Mouse (Mus musculus) heart, postnatal 10 days (tissue): ENCODE results near the gene Elovl6. TPM values are rescaled to one million over a fixed set of nuclear protein-coding genes. Genes with fewer than 3 reads are reported as not detected.

Source experiments
- DNase-seq, 2 experiments: peaks; one replicate each; pipeline ENCODE4 v3.0.0; 2021
- intact Hi-C: fragments of 180-260 bp; cut with DNase I; formaldehyde crosslinking; loops from one replicate; pipeline ENCODE4 v1.15.1; 2025
- total RNA-seq, 2 experiments: library from RNA; stranded (reverse); gene quantifications; 2 replicates each; pipeline ENCODE4 v1.2.3; 2021

Gene Elovl6
- total RNA-seq, 2 experiments from 2014 or later = 3.3 to 8.1 TPM

GRCm38 (mm10) chr3:129633518-129633917 lies 101.4 kb downstream of the Elovl6 start:
- no peak for DNase-seq
- intact Hi-C loops = no loop called here

- intact Hi-C loops = no loop called here
- DNase-seq = peak; percentile 47 to 52
These were observed 102.2 kb downstream of the Elovl6 start for GRCm38 (mm10) chr3:129634260-129634901.

GRCm38 (mm10) chr3:129637446-129637845 lies 105.3 kb downstream of the Elovl6 start:
- intact Hi-C loops = loop anchor here (2.0 to 5.0 kb wide), 2 partner anchors 105 to 335 kb away; partner anchors contain the start of gene Elovl6
- DNase-seq = no peak

GRCm38 (mm10) chr3:129639701-129640100 lies 107.5 kb downstream of the Elovl6 start:
- intact Hi-C loops = loop anchor here (5.0 kb wide), 1 partner anchor 107 kb away; the partner anchor contains the start of gene Elovl6
- no peak for DNase-seq

- intact Hi-C loops = no loop called here
These were observed 108.3 kb downstream of the Elovl6 start for GRCm38 (mm10) chr3:129640211-129641000.

GRCm38 (mm10) chr3:129641621-129642020 lies 109.5 kb downstream of the Elovl6 start:
- no peak for DNase-seq
- intact Hi-C loops = no loop called here

More at GRCm38 (mm10) chr3:129640211-129641000, 108.3 kb downstream of the Elovl6 start:
- no peak for DNase-seq

GRCm38 (mm10) chr3:129645409-129645808 lies 113.3 kb downstream of the Elovl6 start:
- peak; percentile 25 to 27 for DNase-seq
- intact Hi-C loops = no loop called here

GRCm38 (mm10) chr3:129646781-129647180 lies 114.6 kb downstream of the Elovl6 start:
- intact Hi-C loops = no loop called here
- DNase-seq = no peak

GRCm38 (mm10) chr3:129647312-129647711 lies 115.2 kb downstream of the Elovl6 start:
- intact Hi-C loops = no loop called here
- no peak for DNase-seq

GRCm38 (mm10) chr3:129648598-129648997 lies 116.4 kb downstream of the Elovl6 start:
- no peak for DNase-seq
- intact Hi-C loops = no loop called here

- DNase-seq = peak; percentile 75 to 79
- intact Hi-C loops = no loop called here
These were observed 117.6 kb downstream of the Elovl6 start for GRCm38 (mm10) chr3:129649586-129650292.

GRCm38 (mm10) chr3:129650293-129650612 lies 118.1 kb downstream of the Elovl6 start:
- DNase-seq = no peak
- intact Hi-C loops = no loop called here

- no peak for DNase-seq
- intact Hi-C loops = no loop called here
These were observed 118.8 kb downstream of the Elovl6 start for GRCm38 (mm10) chr3:129650931-129651330.

- no peak for DNase-seq
- intact Hi-C loops = no loop called here
These were observed 119.6 kb downstream of the Elovl6 start for GRCm38 (mm10) chr3:129651765-129652164.

GRCm38 (mm10) chr3:129652476-129652875 lies 120.3 kb downstream of the Elovl6 start:
- intact Hi-C loops = no loop called here

GRCm38 (mm10) chr3:129656540-129656939 lies 124.4 kb downstream of the Elovl6 start:
- DNase-seq = no peak
- intact Hi-C loops = no loop called here

More at GRCm38 (mm10) chr3:129652476-129652875, 120.3 kb downstream of the Elovl6 start:
- DNase-seq = no peak

GRCm38 (mm10) chr3:129657222-129657621 lies 125.1 kb downstream of the Elovl6 start:
- intact Hi-C loops = no loop called here
- DNase-seq = no peak

GRCm38 (mm10) chr3:129657775-129658174 lies 125.6 kb downstream of the Elovl6 start:
- no peak for DNase-seq
- intact Hi-C loops = no loop called here

- DNase-seq = no peak
- intact Hi-C loops = no loop called here
These were observed 126.6 kb downstream of the Elovl6 start for GRCm38 (mm10) chr3:129658776-129659175.

- no peak for DNase-seq
These were observed 131.8 kb downstream of the Elovl6 start for GRCm38 (mm10) chr3:129663906-129664305.

GRCm38 (mm10) chr3:129675923-129676322 lies 143.8 kb downstream of the Elovl6 start:
- intact Hi-C loops = no loop called here
- no peak for DNase-seq

More at GRCm38 (mm10) chr3:129663906-129664305, 131.8 kb downstream of the Elovl6 start:
- intact Hi-C loops = no loop called here
